Mouse (Mus musculus) thymus, adult 18-20 months (tissue): ENCODE results near the gene Cd200r1.

Experiments
- DNase-seq, 2 experiments: peaks; one replicate each; pipeline ENCODE4 v3.0.0; 2022; ENCODE audit warnings: mixed read lengths in 2 of 2

Gene Cd200r1

DNA sequence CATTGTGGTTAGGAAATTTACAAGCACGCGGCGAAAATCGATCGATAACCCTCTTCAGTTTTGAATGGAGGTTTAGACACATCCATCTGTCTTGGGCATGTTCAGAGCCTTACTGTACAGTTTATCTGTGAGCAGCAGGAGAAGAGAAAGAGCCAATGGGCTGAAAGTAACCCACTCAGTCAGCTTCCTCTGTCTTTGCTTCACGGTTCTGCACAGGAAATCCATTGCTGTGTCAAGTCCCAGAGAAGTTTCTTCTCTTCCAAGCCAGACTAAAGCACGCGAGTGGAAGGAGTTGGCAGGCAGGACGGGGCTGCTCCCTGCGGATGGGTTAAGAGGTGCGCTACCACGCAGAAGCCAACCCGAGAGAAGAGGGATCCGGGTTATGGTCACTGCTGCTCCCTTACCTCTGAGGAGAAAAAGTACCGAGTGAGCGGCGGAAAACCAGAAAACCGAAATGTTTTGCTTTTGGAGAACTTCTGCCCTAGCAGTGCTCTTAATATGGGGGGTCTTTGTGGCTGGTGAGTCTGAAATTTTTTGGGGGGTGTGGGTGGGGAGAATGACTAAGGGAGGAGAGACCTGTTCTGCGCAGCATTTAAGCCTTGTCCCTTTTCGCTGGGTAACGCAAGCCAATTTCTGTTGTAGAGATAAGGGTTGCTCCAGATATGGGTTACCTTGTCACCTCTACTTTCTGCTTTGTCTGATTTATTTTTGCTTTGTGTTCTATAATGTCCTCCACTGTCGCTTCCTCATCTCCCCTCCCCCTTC lies at the start of gene Cd200r1:
TSS of gene Cd200r1 (plus strand) at position 182 of the 765 bp plus-strand sequence.
- DNase-seq, result peak in 1 of 2 experiments; percentile 16

DNA sequence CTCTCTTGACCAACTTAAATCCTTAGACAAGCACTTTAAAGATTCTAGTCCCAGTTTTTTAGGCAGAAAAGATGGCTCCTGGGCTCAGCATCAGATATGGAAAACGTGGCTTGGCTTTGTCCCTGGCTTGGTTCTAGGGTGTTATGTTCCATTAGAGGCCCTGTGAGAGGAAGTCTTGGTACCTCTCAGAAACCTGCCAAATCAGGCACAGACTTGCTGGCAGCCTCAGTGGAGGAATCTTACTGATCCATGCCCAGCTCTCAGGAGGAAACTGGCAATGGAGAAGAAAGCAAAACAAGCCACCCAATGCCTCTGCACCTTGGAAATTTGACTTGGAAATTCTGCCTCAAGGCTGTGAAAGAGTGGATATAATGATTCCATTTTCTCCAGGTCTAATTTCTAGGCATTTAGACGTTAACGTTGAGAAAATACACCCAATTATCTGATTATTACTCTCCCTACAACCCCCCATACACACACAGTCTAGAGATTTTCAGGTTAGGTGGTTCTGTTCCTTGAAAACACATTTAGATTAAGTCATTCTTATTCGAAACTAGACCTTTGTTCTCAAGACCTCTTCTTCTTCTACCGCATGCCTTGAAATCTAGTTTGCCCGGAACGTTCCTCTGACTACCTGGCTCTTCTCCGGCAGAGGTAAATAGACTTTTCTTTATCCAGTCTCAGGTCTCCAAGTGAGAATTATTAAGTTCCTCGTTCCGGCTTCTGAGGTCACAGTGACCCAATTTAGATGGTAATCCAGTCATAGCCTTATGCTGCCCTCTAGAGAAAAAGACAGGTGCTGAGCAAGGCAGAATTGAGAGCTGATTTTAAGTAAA lies 49.0 kb upstream of the Cd200r1 start:
- no peak for DNase-seq

DNA sequence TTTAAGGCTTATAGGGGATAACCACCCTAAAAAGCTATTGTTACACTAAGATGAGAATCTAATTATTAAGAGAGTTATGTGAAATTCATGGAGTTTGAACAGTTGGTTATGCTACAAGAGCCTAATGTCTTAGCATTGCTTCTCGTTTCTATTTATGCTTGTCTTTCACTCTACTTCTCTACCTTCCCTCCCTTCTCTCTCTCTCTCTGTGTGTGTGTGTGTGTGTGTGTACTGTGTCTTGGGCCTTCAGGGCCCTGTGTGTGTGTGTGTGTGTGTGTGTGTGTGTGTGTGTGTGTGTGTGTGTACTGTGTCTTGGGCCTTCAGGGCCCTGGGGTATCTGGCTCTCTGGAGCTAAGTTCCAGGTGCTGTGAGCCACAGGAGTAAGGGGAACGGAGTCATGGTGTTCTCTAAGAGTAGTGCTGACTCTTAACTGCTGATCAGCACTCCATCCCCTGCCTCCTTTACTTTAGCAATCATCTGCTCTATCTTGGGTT lies 48.3 kb upstream of the Cd200r1 start:
- no peak for DNase-seq

DNA sequence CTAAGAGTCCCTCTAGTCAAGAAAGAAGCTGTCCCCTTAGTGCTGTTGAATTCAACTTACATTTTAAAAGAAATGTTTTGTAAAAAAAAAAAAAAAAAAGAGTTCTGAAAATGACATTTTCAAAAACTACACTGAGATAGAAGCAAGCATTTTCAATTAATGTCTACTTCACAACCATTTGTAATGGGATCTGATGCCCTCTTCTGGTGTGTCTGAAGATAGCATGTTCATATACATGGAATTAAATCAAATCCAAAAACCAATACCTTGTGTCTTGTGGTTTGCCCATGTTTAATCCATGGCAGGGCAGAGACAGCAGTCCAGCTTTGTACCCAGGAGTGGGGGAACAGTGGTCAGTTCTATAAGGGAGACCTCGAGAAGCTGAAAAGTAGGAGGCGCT lies 47.7 kb upstream of the Cd200r1 start:
- no peak for DNase-seq

DNA sequence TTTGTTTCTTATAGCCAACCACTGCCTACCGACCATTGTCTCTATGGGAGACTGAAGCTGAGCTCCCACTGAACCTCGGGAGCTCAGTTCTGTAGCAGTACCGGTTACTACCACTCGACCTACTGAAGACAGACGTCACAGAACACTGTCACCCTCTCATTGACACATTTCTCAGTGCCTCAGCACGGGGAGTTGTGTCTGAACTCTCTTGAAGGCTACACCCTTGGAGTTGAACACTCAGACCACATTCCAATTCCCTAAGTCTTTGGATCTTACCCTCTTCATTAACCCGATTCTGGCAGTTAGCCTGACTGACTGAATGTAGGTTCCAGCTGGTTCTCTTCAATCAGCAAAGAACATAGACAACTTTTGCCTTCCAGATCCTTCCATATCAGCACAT lies 46.2 kb upstream of the Cd200r1 start:
- no peak for DNase-seq

DNA sequence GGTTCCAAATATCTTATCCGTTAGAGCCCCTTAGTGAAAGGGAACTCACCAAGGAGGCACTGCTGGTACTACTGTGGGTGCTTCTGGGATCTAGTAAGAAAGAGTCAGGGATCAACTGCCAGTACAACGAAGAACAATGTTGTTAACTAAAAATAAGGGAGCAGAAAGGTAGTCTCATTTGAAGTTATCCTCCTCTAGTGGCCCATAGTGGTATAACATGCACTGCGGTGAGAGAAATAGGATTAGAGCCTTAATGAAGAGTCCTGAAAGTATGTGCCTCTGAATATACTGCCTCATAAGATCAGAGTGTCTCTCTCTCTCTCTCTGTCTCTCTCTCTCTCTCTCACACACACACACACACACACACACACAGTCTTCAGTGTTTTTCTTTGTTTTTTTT lies 45.0 kb upstream of the Cd200r1 start:
- no peak for DNase-seq

DNA sequence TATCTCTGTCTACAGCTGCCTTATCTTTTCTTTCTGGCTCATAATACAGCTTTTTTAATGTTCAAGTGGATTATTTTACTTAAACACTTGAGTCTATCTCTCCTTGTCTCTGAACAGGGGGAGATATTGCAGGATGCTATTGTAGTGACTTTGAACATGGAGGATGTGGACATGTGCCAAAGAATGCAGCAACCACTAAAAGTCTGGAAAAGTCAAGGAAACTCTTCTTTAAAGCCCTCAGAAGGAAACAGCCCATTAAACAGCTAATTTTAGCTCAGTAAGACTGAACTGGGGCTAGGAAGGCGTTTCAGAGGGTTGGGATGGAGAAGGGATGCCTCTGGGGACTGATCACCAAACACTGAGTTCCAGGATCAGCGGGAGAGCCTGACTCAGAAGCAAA lies 42.9 kb upstream of the Cd200r1 start:
- DNase-seq, result no peak

DNA sequence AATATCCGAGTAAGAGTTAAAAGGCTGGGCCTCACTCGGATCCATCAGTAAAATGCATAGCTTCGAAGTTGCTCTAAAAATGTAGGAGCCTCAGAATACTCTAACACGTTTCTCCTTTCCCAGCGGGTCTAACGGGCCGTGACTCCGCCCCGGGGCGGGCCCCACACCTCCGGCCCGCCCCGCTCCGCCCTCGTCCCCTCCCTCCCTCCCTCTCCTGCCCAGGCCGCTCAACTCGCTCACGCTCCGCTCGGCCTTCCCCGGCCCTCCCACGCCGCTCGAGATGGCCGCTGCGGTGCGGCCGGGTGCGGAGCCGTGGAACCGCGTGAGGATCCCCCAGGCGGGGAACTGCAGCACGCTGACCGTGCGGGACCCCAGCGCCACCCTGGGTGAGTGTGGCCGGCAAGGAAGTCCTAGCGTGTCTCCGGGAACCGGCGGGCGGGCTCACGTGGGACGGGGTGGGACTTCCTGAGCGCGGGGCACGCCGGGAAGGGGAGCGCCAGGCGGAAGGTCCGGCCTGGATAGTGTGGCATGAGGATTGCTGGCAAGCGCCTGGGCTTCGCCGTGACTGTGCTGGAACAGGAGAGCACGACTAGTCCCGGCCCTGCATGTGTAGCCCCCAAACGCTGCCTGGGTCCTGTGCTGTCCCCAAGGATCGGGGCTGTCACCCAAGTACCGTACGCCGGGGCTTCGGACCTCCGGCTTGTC lies 41.3 kb upstream of the Cd200r1 start, which contains the start of gene Nepro:
TSS of gene Nepro (plus strand) at position 219 of the 705 bp plus-strand sequence.
- DNase-seq, result peak; percentile 84 to 85

DNA sequence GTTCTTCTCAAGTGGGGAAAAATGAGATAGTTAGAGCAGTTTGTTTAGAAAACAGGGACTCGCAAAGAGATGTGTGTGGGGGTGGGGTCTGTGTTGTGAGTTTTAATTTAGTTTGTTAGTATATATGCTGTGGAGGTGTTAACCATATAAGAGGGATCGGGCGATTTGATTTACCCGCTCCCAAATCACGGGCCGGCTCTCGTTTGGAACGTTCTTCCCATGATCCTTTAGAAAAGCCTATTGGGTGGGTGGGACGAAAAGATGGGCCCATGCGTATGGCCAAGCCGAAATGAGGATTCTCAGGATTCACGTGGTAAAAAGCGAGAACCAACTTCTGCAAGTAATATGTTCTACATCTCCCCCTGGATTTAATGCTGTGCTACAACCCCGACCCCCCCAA lies 40.7 kb upstream of the Cd200r1 start:
- no peak for DNase-seq

DNA sequence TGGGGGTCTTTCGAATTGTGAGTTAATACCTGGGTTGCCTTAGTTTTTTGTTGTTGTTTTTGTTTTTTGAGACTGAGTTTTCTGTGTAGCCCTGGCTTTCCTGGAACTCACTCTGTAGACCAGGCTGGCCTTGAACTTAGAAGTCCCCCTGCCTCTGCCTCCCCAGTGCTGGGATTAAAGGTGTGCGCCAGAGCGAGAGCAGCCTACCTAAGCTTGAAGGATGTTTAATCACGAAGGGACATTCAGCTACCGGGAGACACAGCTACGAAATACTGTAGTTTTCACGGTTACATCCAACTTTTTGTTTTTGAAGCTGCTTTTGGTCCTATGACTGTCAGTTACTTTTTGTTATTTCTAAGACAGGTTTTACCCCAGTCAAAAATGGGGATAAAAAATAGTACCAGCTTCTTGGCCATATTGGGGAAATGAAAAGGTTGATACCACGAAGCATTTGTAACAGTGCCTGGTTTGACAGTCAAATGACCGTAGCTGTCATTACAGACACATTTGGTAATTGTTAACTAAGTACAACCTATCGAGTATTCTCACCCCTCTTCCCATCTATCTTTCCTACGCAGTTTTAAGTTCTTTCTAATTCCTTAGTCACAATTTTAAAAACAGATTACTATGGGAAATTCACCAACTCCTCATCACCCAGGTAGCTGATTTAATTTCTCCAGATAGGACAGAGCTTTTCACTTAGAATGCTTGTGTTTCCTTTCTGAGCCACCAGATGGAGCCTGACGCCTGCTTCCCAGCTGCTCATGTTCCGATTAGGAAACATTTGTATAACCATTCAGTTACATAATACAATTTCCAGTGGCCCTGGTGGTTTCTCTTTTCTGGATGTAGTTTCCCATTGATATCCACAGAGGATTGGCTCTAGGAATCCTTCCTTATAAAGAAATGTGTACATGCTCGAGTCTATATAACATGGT lies 40.0 kb upstream of the Cd200r1 start:
- peak; percentile 13 to 22 for DNase-seq

DNA sequence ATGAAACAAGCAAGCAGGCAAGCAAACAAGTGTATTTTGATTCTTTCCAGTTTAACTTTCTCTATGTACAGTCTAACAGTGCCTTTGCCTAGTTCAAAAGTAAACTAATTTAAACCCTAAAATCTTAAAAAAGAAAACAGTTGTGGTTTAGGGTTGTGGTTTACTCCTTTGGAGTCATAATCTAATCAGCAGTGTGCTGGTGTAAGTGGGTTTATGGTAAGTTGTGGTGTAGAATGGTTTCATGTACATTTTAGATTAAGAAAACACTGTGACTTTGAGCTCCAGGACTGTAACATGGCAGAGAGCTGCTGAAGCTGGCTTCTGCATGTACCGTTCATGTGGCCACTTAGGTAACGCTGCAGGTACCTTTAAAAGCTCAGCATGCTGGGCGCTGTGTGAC lies 38.0 kb upstream of the Cd200r1 start:
- no peak for DNase-seq

DNA sequence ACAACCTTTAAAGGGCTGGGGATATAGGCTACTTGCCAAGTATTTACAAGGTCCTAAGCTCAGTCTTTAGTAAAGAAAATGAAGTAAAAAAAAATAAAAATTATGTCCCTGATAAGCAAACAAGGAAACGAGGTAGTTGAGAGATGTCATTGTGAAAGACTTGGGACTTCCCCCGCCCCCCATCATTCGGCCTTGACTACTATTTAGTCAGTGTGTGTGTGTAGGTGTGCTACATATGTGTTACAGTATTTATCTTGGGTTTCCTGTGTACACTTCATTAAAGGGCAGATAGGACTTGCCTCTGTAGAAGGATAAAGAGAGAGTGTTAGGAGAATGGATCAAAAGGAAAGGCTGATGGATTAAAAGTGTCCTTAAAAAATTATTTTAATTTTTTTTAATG lies 31.5 kb upstream of the Cd200r1 start:
- no peak for DNase-seq

DNA sequence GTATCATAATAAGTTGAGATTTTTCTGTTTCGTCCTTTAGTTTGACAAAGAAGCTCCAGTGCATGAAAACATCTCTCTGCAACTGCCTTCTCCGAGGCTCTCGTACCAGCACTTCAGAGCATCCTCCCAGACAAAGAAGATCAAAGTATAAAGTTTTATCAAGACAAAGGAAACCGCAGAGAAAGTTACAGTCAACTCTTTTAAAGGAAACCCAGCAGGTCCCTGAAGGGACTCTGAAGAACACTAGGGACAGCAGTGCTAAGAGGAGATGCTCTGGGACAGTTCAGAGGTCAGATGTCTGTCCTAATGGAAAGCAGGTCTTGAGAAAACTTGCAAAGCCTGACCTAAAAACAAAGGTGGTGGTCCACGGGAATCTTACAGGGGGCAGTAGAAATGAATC lies 29.9 kb upstream of the Cd200r1 start:
- DNase-seq, result no peak

DNA sequence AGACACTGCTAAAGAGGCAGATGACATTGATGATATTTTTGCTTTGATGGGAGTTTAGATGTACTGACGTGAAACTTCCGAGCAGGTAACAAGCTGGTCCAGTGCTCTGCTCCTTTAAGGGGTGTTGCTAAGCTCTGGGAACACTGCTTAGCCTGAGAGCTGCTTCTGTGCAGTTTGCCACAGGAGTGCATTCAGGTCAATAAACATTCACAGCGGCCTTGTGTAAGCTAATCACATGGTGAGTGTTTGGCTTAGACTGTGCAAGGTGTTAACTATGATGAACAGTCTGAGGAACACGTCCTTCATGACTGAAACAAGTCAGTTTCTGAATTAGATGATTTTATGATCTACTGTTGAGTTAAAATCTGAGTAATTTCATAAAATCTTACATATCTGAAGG lies 29.4 kb upstream of the Cd200r1 start:
- no peak for DNase-seq

DNA sequence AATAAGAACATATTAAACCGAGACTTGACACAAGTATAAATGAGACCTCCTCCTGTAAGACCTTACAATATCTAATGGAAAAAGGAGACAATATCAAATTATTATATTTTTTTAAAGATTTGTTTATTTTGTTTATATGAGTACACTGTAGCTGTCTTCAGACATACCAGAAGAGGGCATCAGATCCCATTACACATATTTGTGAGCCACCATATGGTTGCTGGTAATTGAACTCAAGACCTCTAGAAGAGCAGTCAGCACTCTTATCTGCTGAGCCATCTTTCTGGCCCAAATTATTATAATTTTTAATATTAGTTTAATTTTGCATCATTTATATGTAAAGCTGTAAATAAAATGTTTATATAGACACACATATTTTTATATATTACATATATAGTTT lies 22.8 kb upstream of the Cd200r1 start:
- DNase-seq, result no peak

DNA sequence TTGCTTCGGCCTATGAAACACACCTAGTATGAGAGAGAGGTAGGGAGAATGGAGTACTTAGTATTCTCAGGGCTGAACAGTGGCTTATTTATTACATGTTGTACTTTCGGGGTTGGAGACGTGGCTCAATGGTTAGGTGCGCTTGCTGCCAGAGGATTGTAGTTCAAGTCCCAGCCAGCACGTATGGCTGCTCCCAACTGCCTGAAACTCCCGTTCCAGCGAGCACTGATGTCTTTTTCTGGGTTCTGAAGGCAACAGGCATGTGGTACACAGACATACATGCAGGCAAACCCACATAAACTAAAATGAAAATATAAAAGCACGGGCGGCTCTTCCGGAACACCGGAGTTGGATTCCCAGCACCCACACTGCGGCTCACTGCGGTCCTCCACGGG lies 20.1 kb upstream of the Cd200r1 start:
- DNase-seq, result no peak

DNA sequence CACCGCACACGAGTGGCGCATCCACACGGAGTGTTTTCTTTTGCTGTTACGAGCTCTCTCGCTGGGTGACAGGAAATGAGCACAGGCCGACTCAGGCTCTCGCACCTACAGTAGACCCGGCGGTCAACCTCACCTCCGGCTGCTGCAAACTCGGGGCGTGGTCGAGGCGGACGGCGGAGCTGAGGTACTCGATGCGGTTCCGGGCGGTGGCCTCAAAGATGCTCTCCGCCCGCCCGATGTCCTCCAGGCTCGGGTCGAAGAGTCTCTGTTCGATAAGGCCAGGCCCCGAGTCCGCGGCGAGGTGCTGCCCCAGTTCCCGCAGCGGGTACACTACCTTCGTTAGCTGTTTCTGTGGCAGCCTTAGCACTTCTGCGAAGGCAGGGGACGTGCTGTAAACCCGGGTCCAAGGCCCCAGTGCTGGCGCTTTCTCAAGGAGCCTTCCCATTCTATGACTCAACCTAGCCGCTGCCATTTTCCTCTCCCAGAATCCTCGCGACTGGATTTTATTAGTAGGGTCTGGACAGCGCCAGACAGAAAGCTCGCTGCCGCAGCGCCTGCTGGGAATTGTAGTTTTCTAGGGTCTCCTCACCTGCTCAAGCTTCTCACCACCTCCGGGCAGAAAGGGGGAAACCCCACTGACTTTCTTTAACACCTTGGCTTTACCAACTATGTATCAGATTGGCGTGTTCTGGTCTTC lies 19.5 kb upstream of the Cd200r1 start, which contains the start of gene Gtpbp8:
TSS of gene Gtpbp8 (minus strand) at position 498 of the 697 bp plus-strand sequence.
- DNase-seq, result peak; percentile 65 to 73

DNA sequence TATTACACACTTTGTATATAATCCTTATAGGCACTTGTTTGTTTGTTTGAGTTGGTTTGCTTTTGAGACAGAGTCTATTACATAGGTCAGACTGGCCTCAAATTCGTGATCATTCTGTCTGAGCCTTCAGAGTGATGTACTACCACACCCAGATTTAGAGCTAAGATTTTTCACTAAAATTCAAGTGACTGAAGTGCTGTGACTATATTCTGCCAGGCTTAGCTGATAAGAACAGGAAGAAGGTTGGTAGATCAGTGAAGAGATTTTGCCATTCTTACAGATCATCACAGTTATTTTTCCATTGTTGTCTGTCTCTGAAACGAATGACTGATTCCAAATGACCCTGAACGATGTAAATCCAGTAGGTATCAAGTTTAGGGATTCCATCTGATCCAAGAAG lies 17.5 kb upstream of the Cd200r1 start:
- no peak for DNase-seq

DNA sequence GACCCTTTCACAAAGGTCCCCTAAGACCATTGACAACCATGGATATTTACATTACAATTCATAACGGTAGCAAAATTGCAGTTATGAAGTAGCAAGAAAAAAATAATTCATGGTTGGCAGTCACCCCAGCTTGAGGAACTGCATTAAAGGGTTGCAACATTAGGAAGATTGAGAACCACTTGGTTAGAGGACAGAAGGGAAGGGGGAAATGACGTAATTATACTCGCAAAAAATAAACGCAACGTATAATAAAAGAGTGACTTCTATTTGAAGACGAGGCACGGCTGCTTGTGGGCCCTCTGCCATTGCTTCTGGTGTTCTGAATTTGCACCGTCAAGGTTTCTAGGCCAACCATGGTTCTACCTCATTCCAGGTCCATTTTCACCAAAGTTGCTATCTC lies 7.8 kb upstream of the Cd200r1 start:
- DNase-seq, result no peak

DNA sequence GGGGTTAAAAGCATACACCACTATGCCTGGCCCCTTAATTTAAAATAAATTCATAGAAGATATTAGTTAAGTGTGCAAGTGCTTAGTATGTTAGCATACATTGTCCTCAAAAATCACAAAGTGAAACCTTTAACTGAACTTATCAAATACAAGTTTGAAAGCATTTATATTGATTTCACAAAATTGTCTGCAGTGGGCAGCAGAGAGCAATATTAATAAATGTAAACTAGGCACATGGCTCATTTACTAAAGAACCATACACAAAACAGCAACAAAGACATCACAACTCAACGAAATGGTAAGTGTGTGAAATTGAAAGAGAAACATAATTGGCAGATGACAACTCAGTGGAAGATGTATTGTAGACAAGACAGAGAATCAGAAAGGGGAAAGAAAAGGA lies 3.7 kb upstream of the Cd200r1 start:
- no peak for DNase-seq

DNA sequence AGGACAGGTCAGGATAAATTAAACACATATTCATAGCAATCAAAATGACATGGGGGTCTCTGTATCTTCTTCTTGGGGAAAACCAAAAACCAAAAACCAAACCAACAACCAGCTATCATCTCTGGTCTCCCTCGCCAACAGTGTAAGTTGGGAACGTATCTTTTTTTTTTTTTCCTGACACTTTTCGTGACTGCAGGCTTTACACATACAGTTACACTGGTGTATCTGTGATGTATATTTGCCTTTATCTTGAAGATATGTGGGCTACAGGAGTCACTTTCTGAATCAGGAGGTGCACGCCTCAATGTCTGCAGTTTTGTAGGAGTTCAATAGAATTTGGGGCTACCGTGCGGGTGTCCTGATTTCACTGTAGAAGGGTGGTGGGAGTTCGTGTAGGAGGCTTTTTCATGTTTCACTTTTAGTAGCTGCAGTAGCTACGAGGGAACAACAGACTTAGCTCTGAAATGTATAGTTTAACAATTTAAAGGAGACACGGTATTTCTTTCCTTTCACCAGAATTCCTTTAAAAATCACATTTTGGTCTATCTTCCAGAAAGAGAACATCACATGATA lies 870 bp downstream of the Cd200r1 start:
- DNase-seq, result no peak
